Mouse (Mus musculus) adipocyte (in vitro differentiated cells): ENCODE data around the gene Mtss1l.

ENCODE experiments used
- DNase-seq: peaks from one replicate; pipeline ENCODE4 v3.0.0-alpha.2; 2016; ENCODE audit warnings: low spot score

Mtss1l gene

GRCm38 (mm10) chr8:110720685-110721598 is at the start of gene Mtss1l:
Gene Mtss1l (plus strand): TSS chr8:110721476.
- DNase-seq = peak; percentile 71

- DNase-seq = no peak
Observed at GRCm38 (mm10) chr8:110672133-110672532, 49.1 kb upstream of the Mtss1l start.

GRCm38 (mm10) chr8:110673168-110673567 is 48.1 kb upstream of the Mtss1l start:
- DNase-seq = no peak

- no peak for DNase-seq
Observed at GRCm38 (mm10) chr8:110674589-110674988, 46.7 kb upstream of the Mtss1l start.

GRCm38 (mm10) chr8:110676702-110677101 is 44.6 kb upstream of the Mtss1l start:
- peak; percentile 77 for DNase-seq

GRCm38 (mm10) chr8:110677174-110677660 is 44.1 kb upstream of the Mtss1l start:
- no peak for DNase-seq

GRCm38 (mm10) chr8:110678989-110679388 is 42.3 kb upstream of the Mtss1l start:
- no peak for DNase-seq

GRCm38 (mm10) chr8:110687726-110688125 is 33.5 kb upstream of the Mtss1l start:
- peak; percentile 88 for DNase-seq

- DNase-seq = no peak
Observed at GRCm38 (mm10) chr8:110689961-110690360, 31.3 kb upstream of the Mtss1l start.

- DNase-seq = no peak
Observed at GRCm38 (mm10) chr8:110694226-110694625, 27.1 kb upstream of the Mtss1l start.

- DNase-seq = no peak
Observed at GRCm38 (mm10) chr8:110694826-110695225, 26.4 kb upstream of the Mtss1l start.

- no peak for DNase-seq
Observed at GRCm38 (mm10) chr8:110695431-110695830, 25.8 kb upstream of the Mtss1l start.

GRCm38 (mm10) chr8:110696051-110696450 is 25.2 kb upstream of the Mtss1l start:
- no peak for DNase-seq

GRCm38 (mm10) chr8:110697571-110697970 is 23.7 kb upstream of the Mtss1l start:
- DNase-seq = no peak

GRCm38 (mm10) chr8:110698098-110698497 is 23.2 kb upstream of the Mtss1l start:
- no peak for DNase-seq

- DNase-seq = no peak
Observed at GRCm38 (mm10) chr8:110699501-110699900, 21.8 kb upstream of the Mtss1l start.

GRCm38 (mm10) chr8:110700561-110700960 is 20.7 kb upstream of the Mtss1l start:
- no peak for DNase-seq

GRCm38 (mm10) chr8:110702636-110703459 is 18.4 kb upstream of the Mtss1l start:
- DNase-seq = no peak

GRCm38 (mm10) chr8:110703460-110704061 is 17.7 kb upstream of the Mtss1l start:
- DNase-seq = no peak

GRCm38 (mm10) chr8:110704103-110704502 is 17.2 kb upstream of the Mtss1l start:
- DNase-seq = no peak

- no peak for DNase-seq
Observed at GRCm38 (mm10) chr8:110705391-110706287, 15.6 kb upstream of the Mtss1l start.
